Mouse (Mus musculus) liver, embryonic 16.5 days (tissue): ENCODE measurements around the gene 2610001J05Rik. TPM values are rescaled to one million over a fixed set of nuclear protein-coding genes. Genes with fewer than 3 reads are reported as not detected.
"Not testable (repeated sequence)": the region's sequence is repeated elsewhere in the genome, so short reads cannot be mapped to it uniquely, and the experiment has no call there.

Experiments used
- ATAC-seq: fragments of 200-750 bp; cut with Nextera tagmentation; 2 replicates; pipeline ENCODE4 v1.8.0; 2017; ENCODE audit warnings: low read depth, mild to moderate bottlenecking, moderate number of reproducible peaks, moderate library complexity
- H3K27ac ChIP-seq: fragments of 300-500 bp; sonication (generic); 2 replicates; pipeline ENCODE4 v1.5.1; 2014; ENCODE audit warnings: mild to moderate bottlenecking, low read length
- H3K27me3 ChIP-seq: fragments of 300-500 bp; sonication (generic); 2 replicates; pipeline ENCODE4 v1.6.1; 2014; ENCODE audit warnings: low read depth, low read length, mixed read lengths; ENCODE audit not compliant: control insufficient read depth, insufficient read depth
- H3K36me3 ChIP-seq: fragments of 300-500 bp; sonication (generic); 2 replicates; pipeline ENCODE4 v1.6.1; 2014; ENCODE audit warnings: mild to moderate bottlenecking; ENCODE audit not compliant: control insufficient read depth, insufficient read depth
- H3K4me1 ChIP-seq: fragments of 300-500 bp; sonication (generic); 2 replicates; pipeline ENCODE4 v1.6.1; 2014; ENCODE audit warnings: low read depth, low read length, mixed read lengths; ENCODE audit not compliant: control insufficient read depth
- H3K4me2 ChIP-seq: fragments of 300-500 bp; sonication (generic); 2 replicates; pipeline ENCODE4 v1.6.1; 2014; ENCODE audit warnings: low read depth, low read length, mixed read lengths
- H3K4me3 ChIP-seq: fragments of 300-500 bp; sonication (generic); 2 replicates; pipeline ENCODE4 v1.5.1; 2014; ENCODE audit warnings: low read depth, mild to moderate bottlenecking, low read length
- H3K9ac ChIP-seq: fragments of 300-500 bp; sonication (generic); 2 replicates; pipeline ENCODE4 v1.6.1; 2014; ENCODE audit warnings: low read depth, low read length
- H3K9me3 ChIP-seq: fragments of 300-500 bp; sonication (generic); replicated peaks from 2 replicates; pipeline ENCODE4 v1.6.1; 2016; ENCODE audit warnings: low read length; ENCODE audit not compliant: control insufficient read depth
- WGBS: fragments of 180-500 bp; shearing (Covaris S2); extraction: QIAGEN DNeasy Blood & Tissue Kit; methylation state at CpG from one replicate; pipeline ENCODE4 v1.1.7; 2014; ENCODE audit not compliant: insufficient replicate concordance; 5-methylcytosine and 5-hydroxymethylcytosine counted together
- polyA plus RNA-seq: library from polyadenylated mRNA; unstranded; fragments of >200 nt; fragmentation: Nextera tagmentation; extraction: Ambion mirVana; gene quantifications from 2 replicates; pipeline ENCODE4 v1.2.1, GENCODE M21; 2015

Gene 2610001J05Rik
- polyA plus RNA-seq, 1 experiment from 2014 or later = 33.5 TPM

DNA sequence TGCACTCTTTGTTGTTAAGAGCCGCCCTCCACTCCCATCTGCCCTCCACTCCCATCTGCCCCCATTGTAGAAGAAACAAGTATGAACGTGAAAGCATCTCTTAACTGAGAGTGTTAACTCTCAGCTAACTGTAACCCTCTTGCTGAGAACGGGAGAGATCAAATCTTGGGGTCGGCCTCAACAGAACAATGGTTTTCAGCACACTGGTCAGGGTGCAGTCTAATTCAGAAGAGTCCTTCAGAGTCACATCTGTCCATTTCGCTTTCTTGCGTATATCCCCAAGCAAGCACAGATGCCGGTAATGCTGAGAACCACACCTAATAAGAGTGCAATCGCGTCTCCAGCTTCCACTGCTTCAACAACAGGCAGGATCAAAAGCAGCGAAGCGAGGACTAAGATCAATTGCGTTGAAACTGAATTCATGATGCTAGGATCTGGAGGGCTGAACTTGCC is 1.0 kb downstream of the 2610001J05Rik start:
- no peak for ATAC-seq
- WGBS = 51% methylated on average over 12 of the region's 12 CpGs
- Histone ChIP-seq H3K4me2 (peak overlapping the region; percentile 30), H3K27me3 (no peaks in the 10 kb centered on the region), H3K27ac (no peak overlapping the region), H3K9ac (no peak overlapping the region), H3K4me1 (peaks cover 2% of the 10 kb centered on the region), H3K4me3 (peak overlapping the region; percentile 13; the same call in 1 of the 2 replicates), H3K9me3 (no peaks in the 10 kb centered on the region), H3K36me3 (no peaks in the 10 kb centered on the region)

DNA sequence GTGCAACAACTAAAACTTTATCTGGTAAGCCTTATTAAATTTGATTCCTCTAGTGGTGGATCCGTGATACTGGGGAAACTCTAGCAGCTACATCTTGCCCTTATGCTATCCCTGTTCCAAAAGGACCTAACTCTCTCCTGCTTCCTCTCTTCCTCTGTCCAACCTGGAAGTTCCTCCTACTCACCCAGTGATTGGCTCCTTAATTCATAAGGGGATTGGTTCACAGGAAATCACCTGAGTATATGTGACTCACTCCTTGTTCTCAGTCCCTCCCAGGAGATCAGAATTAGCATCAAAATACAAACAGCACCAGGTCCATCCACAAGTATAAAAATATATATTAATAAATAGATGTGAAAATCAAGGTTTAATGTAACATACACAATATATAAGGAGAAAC is 10.7 kb downstream of the 2610001J05Rik start:
- ATAC-seq = no peak
- no peak overlapping the region for H3K4me3 ChIP-seq
- H3K36me3 ChIP-seq = no peaks in the 10 kb centered on the region
- H3K9me3 ChIP-seq = no peaks in the 10 kb centered on the region
- no peaks in the 10 kb centered on the region for H3K4me1 ChIP-seq
- no peaks in the 10 kb centered on the region for H3K27me3 ChIP-seq
- no peak overlapping the region for H3K27ac ChIP-seq
- no peak overlapping the region for H3K4me2 ChIP-seq
- 64% methylated on average over 1 of the region's 1 CpGs for WGBS
- no peak overlapping the region for H3K9ac ChIP-seq

DNA sequence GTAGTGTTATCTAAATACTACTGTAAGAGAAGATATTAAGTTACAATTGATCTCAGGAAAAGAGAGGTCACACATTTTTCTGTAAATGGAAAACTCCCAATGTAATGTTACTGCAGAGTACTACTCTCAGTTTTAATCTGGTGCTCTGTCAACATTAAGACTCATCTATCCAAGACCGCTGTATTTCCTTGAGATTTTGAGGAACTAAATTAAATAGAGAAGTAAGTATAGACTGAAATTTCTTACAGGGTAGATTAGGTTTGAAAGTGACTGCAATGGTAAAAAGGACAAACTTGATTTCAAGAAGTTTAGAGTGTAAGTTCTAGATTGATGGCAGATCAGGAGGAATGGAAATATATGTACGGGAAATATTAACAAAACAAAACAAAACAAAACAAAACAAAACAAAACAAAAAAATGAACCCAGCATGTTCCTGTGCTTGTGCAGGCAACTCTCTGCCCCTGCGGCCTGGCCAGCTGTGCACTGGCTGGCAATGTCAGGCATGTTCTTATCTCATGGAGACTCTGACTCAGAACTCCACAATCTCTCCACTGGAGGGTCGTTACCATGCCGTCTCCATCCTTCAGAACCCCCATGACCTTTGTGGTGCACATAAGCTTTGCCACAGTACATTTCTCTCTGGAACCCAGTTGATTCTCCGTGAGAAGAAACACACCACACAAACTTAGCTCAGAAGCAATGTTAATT is 11.3 kb downstream of the 2610001J05Rik start:
- Histone ChIP-seq H3K9ac (no peak overlapping the region), H3K4me2 (no peak overlapping the region), H3K4me3 (no peak overlapping the region), H3K27ac (no peak overlapping the region), H3K27me3 (no peaks in the 10 kb centered on the region), H3K4me1 (no peaks in the 10 kb centered on the region), H3K9me3 (no peaks in the 10 kb centered on the region), H3K36me3 (no peaks in the 10 kb centered on the region)
- no peak for ATAC-seq
- WGBS = 54% methylated on average over 6 of the region's 6 CpGs

DNA sequence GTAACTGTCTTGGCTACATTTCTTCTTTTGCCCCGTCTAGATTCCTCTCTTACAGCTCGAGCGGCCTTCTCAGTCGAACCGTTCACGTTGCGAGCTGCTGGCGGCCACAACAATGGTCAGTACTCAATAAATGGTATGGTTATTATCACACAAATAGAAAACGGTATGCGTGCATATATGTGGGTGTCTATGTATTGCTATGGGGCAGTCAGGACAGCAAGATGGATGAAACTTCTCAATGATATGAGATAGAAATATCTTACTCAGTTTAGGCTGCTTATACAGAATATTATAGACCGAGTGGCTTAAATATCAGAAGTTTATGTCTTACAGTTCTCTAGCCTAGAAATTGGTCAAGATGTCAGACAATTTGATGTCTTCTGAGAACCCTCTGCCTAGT is 17.1 kb downstream of the 2610001J05Rik start:
- no peak overlapping the region for H3K27ac ChIP-seq
- H3K27me3 ChIP-seq = no peaks in the 10 kb centered on the region
- H3K4me1 ChIP-seq = no peaks in the 10 kb centered on the region
- H3K4me2 ChIP-seq = no peak overlapping the region
- 38% methylated on average over 11 of the region's 11 CpGs for whole genome bisulfite sequencing
- no peaks in the 10 kb centered on the region for H3K36me3 ChIP-seq
- no peak overlapping the region for H3K9ac ChIP-seq
- ATAC-seq = no peak
- no peak overlapping the region for H3K4me3 ChIP-seq
- no peaks in the 10 kb centered on the region for H3K9me3 ChIP-seq

DNA sequence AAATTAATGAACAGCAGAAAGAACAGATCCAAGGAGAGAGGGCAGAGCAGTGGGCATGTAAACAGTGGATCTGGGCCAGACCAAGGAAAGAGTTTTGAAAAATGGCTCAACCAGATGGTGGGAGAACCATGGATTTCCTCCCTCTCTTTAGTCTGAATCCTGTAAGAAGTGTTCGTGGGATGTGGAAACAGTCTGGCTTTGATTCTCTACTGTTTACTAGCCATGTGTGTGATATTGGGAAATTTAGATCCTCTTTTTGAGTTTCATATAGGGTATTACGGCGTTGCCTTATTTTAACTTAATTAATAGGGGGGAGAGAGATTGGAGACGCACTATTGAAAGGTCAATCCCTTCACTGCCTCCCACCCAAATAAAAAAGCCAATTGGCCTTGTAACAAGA is 18.1 kb downstream of the 2610001J05Rik start:
- WGBS = 75% methylated on average over 4 of the region's 4 CpGs

DNA sequence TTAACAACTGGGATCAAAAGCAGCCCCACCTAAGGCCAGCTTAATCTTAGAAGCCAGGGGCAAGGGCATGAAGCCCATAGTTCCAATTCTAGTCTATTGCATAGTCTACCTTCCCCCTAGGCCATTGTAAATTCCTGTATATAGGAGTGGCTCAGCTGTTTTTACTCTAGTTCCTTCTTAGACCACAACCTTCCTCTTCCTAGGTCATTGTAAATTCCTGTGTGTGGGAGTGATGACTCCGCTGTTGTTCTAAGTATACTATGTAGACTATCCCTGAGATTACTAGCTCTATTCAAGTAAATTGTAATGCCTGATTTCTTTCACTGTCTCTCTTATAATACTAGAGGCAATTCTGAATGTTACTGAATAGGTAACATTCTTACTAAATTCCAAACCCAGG is 25.3 kb downstream of the 2610001J05Rik start:
- WGBS = 67% methylated on average over 1 of the region's 1 CpGs
- H3K27ac ChIP-seq, H3K9ac ChIP-seq, H3K27me3 ChIP-seq, H3K36me3 ChIP-seq, ATAC-seq, H3K4me2 ChIP-seq, H3K9me3 ChIP-seq, H3K4me1 ChIP-seq, H3K4me3 ChIP-seq: not testable (repeated sequence)

More for the DNA sequence above, 18.1 kb downstream of the 2610001J05Rik start:
- Histone ChIP-seq H3K27ac (no peak overlapping the region), H3K4me3 (no peak overlapping the region), H3K36me3 (no peaks in the 10 kb centered on the region), H3K4me2 (no peak overlapping the region), H3K9ac (no peak overlapping the region), H3K27me3 (no peaks in the 10 kb centered on the region), H3K4me1 (no peaks in the 10 kb centered on the region), H3K9me3 (no peaks in the 10 kb centered on the region)
- no peak for ATAC-seq

DNA sequence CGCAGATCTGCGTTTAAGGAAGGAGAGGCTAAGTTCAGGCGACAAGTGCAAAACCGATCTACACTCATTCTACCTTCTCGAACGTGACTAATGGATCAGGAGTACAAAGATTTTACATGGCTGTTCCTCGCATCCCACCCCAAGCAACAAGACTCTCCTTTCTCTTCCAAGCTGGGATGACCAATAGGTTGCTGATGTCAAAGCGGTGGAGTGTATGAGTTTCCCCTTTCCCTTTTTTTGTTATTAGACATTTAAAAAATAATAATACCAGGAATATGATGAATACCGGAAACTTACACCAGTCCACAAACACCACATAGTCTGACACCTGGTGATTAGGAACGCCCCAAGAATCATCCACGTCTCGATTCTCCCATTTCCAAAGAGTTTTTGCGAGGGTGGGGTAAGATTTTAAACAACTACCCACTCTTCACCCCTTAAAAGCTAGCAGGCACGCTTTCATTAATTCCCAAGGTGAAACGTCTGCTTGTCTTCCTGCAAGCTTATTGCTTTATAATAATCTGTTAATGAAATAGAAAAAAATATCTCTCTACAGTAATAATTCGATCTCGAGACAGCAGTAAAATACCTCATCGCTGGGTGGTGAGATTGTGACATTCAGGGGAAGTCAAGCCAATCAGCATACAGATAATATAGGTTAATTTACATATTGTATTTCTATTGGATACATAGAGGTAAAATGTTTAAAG is 31.8 kb downstream of the 2610001J05Rik start, which contains the start of gene Gpr85:
Gpr85 (minus strand) TSS at position 598 of the 710 bp plus-strand sequence.
- peak within 1 kb of the TSS; percentile 37; the same call in 1 of the 2 replicates for H3K9ac ChIP-seq
- peak within 1 kb of the TSS; percentile 55 for H3K4me3 ChIP-seq
- no peaks in the 10 kb centered on the region for H3K9me3 ChIP-seq
- H3K27me3 ChIP-seq = peaks cover 22% of the 10 kb centered on the region
- H3K36me3 ChIP-seq = no peaks in the 10 kb centered on the region
- H3K4me1 ChIP-seq = no peaks in the 10 kb centered on the region; the same call in 1 of the 2 replicates
- no peak within 1 kb of the TSS for H3K27ac ChIP-seq
- H3K4me2 ChIP-seq = peak within 1 kb of the TSS; percentile 74
- 30% methylated on average over 18 of the region's 18 CpGs for WGBS
- no peak for ATAC-seq

DNA sequence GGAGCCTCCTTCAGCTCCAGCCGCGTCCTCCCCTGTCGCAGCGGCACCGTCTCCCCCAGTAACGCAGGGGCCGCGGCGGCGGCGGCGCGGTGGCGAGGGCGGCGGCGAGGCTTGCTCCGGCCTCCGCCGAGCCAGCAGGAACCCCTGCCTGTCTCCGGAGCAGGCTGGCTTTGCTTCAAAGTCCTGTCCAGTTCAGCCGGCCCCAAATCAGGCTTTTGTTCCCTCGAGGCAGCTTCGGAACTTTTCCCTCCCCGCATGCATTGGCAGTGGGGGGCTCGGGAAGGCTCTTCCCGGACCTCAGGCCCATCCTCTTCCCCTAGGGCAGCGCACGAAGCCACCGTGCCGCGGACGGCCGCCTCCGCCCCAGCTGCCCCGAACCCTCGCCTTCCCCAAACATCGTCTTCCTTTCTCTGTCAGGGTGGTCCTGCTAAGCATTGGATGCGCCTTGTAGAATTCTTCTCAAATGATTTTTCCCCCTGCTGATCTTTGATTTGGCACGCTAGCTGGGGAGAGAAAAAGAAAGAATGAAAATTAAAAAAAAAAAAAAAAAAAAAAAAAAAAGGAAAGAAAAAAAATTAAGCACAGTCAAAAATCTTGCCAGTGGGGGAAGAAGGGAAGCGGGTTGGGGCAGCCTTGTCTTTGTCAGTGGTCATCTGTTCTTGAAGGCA is 32.5 kb downstream of the 2610001J05Rik start:
- Histone ChIP-seq H3K27me3 (peaks cover 22% of the 10 kb centered on the region), H3K4me1 (no peaks in the 10 kb centered on the region; the same call in 1 of the 2 replicates), H3K9ac (peak overlapping the region; percentile 37; the same call in 1 of the 2 replicates), H3K27ac (no peak overlapping the region), H3K4me3 (peak overlapping the region; percentile 55), H3K4me2 (peak overlapping the region; percentile 74), H3K36me3 (no peaks in the 10 kb centered on the region), H3K9me3 (no peaks in the 10 kb centered on the region)
- under 1% methylated on average over 41 of the region's 41 CpGs for WGBS
- ATAC-seq = peak; percentile 35; the same call in 1 of the 2 replicates
